19 mouse cellular contexts compared by ENCODE assay signal in the genomic region with DNA sequence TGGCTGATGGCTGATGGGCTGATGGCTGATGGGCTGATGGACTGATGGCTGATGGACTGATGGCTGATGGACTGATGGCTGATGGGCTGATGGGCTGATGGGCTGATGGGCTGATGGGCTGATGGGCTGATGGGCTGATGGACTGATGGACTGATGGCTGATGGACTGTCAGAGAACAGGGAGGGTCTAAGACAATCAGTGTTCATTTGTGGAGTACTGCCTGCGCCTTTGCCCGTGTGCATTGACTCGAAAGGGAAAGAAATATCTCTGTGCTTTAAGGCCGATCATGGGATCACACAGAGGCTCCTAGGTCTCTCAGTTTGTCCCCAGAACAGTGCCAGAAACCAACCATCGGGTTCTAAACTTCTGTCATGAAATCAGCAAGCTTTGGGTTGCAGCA.
"Had no signal": no experiment of that assay in that cellular context is flagged by ENCODE, and none has a peak within 500 bp of the region (broad histone marks: within the 10 kb centered on the region; RNA-seq: fewer than 3 reads in every experiment).

No protein-coding gene starts in this region.

- H3K9ac ChIP-seq: limb, embryonic 15.5 days; liver, embryonic 12.5 days; liver, embryonic 14.5 days; lung, embryonic 15.5 days; midbrain, embryonic 12.5 days; neural tube, embryonic 13.5 days; neural tube, embryonic 15.5 days had no signal

- H3K9me3 ChIP-seq: limb, embryonic 15.5 days; liver, embryonic 12.5 days; lung, embryonic 15.5 days; midbrain, embryonic 10.5 days; midbrain, embryonic 12.5 days; neural tube, embryonic 13.5 days; neural tube, embryonic 15.5 days had no signal

- H3K4me2 ChIP-seq: limb, embryonic 15.5 days; liver, embryonic 12.5 days; lung, embryonic 15.5 days; midbrain, embryonic 12.5 days; neural tube, embryonic 13.5 days; neural tube, embryonic 15.5 days had no signal

- H3K4me1 ChIP-seq: liver, embryonic 12.5 days; midbrain, embryonic 12.5 days; neural tube, embryonic 15.5 days had no signal

- H3K27me3 ChIP-seq: limb, embryonic 15.5 days; liver, embryonic 12.5 days; lung, embryonic 15.5 days; midbrain, embryonic 12.5 days; neural tube, embryonic 13.5 days; neural tube, embryonic 15.5 days had no signal

- H3K4me3 ChIP-seq: limb, embryonic 15.5 days; liver, embryonic 12.5 days; lung, embryonic 15.5 days; midbrain, embryonic 10.5 days; midbrain, embryonic 12.5 days; myocyte; neural tube, embryonic 13.5 days; neural tube, embryonic 15.5 days had no signal

- H3K36me3 ChIP-seq: limb, embryonic 15.5 days; liver, embryonic 12.5 days; lung, embryonic 15.5 days; midbrain, embryonic 10.5 days; midbrain, embryonic 12.5 days; neural tube, embryonic 13.5 days; neural tube, embryonic 15.5 days had no signal

- H3K27ac ChIP-seq: limb, embryonic 15.5 days; liver, embryonic 12.5 days; liver, embryonic 14.5 days; lung, embryonic 15.5 days; midbrain, embryonic 10.5 days; midbrain, embryonic 12.5 days; neural tube, embryonic 13.5 days; neural tube, embryonic 15.5 days had no signal

- DNase-seq: midbrain, embryonic 14.5 days; retina, postnatal 1 day; right cerebral cortex, adult 18-20 months; right cerebral cortex, postnatal 25 days; right cerebral cortex, postnatal 4 days; spleen, adult 18-20 months; thymus, adult 18-20 months; thymus, postnatal 14 days; thymus, postnatal 36 days had no signal

- ATAC-seq: liver, embryonic 12.5 days; midbrain, embryonic 16.5 days had no signal
